Mouse (Mus musculus) limb, embryonic 14.5 days (tissue): Measurements from ENCODE around the gene Pirt. TPM values are rescaled to one million over a fixed set of nuclear protein-coding genes. Genes with fewer than 3 reads are reported as not detected.

ENCODE experiments used
- ATAC-seq: fragments of 200-750 bp; cut with Nextera tagmentation; 2 replicates; pipeline ENCODE4 v1.8.0; 2017; ENCODE audit warnings: low read depth, moderate number of reproducible peaks, moderate TSS enrichment; ENCODE audit not compliant: low FRiP score
- DNase-seq: peaks from one replicate; pipeline ENCODE4 v3.0.0-alpha.2; 2015; ENCODE audit warnings: low spot score
- H3K27ac ChIP-seq: fragments of 300-500 bp; sonication (generic); replicated peaks from 2 replicates; pipeline ENCODE4 v1.5.1; 2014; ENCODE audit warnings: low read depth, mild to moderate bottlenecking, low read length, moderate library complexity, mixed read lengths
- H3K27me3 ChIP-seq: fragments of 300-500 bp; sonication (generic); 2 replicates; pipeline ENCODE4 v1.6.1; 2014; ENCODE audit warnings: low read length, mixed read lengths; ENCODE audit not compliant: control insufficient read depth, insufficient read depth
- H3K36me3 ChIP-seq: fragments of 300-500 bp; sonication (generic); 2 replicates; pipeline ENCODE4 v1.6.1; 2014; ENCODE audit warnings: mild to moderate bottlenecking, low read length, moderate library complexity, mixed read lengths; ENCODE audit not compliant: control insufficient read depth, insufficient read depth
- H3K4me1 ChIP-seq: fragments of 300-500 bp; sonication (generic); 2 replicates; pipeline ENCODE4 v1.6.1; 2014; ENCODE audit warnings: antibody characterized with exemption, low read length, mixed read lengths; ENCODE audit not compliant: control insufficient read depth, insufficient read depth
- H3K4me2 ChIP-seq: fragments of 300-500 bp; sonication (generic); replicated peaks from 2 replicates; pipeline ENCODE4 v1.6.1; 2014; ENCODE audit warnings: low read depth, mild to moderate bottlenecking, low read length, moderate library complexity; ENCODE audit not compliant: severe bottlenecking
- H3K4me3 ChIP-seq: fragments of 300-500 bp; sonication (generic); replicated peaks from 2 replicates; pipeline ENCODE4 v1.5.1; 2014; ENCODE audit warnings: low read length
- H3K9ac ChIP-seq: fragments of 300-500 bp; sonication (generic); 2 replicates; pipeline ENCODE4 v1.6.1; 2014; ENCODE audit warnings: mild to moderate bottlenecking, low read depth, low read length, moderate library complexity; ENCODE audit not compliant: severe bottlenecking
- H3K9me3 ChIP-seq: fragments of 300-500 bp; sonication (generic); 2 replicates; pipeline ENCODE4 v1.6.1; 2016; ENCODE audit warnings: low read length; ENCODE audit not compliant: control insufficient read depth
- POLR2A ChIP-seq: fragments of 200-500 bp; IDR thresholded peaks from 2 replicates; pipeline ENCODE4 v1.8.0; 2012; ENCODE audit warnings: inconsistent platforms, mild to moderate bottlenecking, moderate library complexity, borderline replicate concordance; ENCODE audit not compliant: insufficient read depth, insufficient read length; ENCODE audit errors: extremely low read depth
- WGBS: fragments of 180-500 bp; shearing (Covaris S2); extraction: QIAGEN DNeasy Blood & Tissue Kit; methylation state at CpG from one replicate; pipeline ENCODE4 v1.1.7; 2014; 5-methylcytosine and 5-hydroxymethylcytosine counted together
- polyA plus RNA-seq, 2 experiments: library from polyadenylated mRNA; depleted of rRNA in 1 of 2; stranded (reverse) in 1 of 2; unstranded in 1 of 2; fragments of >200 nt; fragmentation: Nextera tagmentation in 1 of 2; extraction: Ambion mirVana in 1 of 2; gene quantifications; 2 replicates each; pipeline versions ENCODE4 v1.2.1 to v1.2.3; 2012 to 2014

Gene Pirt
- polyA plus RNA-seq, 2 experiments = 0.18 to 0.23 TPM

- H3K9ac ChIP-seq = no peak overlapping the region
- no peaks in the 10 kb centered on the region for H3K9me3 ChIP-seq
- no peak overlapping the region for H3K27ac ChIP-seq
- no peaks in the 10 kb centered on the region for H3K27me3 ChIP-seq
- H3K36me3 ChIP-seq = no peaks in the 10 kb centered on the region
- no peaks in the 10 kb centered on the region for H3K4me1 ChIP-seq
- TF ChIP-seq POLR2A = no peak
- no peak for ATAC-seq
- H3K4me2 ChIP-seq = no peak overlapping the region
- no peak overlapping the region for H3K4me3 ChIP-seq
- WGBS = 81% methylated on average over 9 of the region's 9 CpGs
- no peak for DNase-seq
These were observed 21.2 kb downstream of the Pirt start for GRCm38 (mm10) chr11:66932827-66933599.

- H3K27me3 ChIP-seq = no peaks in the 10 kb centered on the region
- H3K9me3 ChIP-seq = no peaks in the 10 kb centered on the region
- 72% methylated on average over 7 of the region's 7 CpGs for WGBS
- H3K4me3 ChIP-seq = no peak overlapping the region
- no peak overlapping the region for H3K9ac ChIP-seq
- H3K4me2 ChIP-seq = no peak overlapping the region
- DNase-seq (no peak), ATAC-seq (no peak)
- no peaks in the 10 kb centered on the region for H3K4me1 ChIP-seq
- no peak overlapping the region for H3K27ac ChIP-seq
- no peaks in the 10 kb centered on the region for H3K36me3 ChIP-seq
- no peak for TF ChIP-seq POLR2A
These were observed 22.8 kb downstream of the Pirt start for GRCm38 (mm10) chr11:66934428-66935173.

- Histone ChIP-seq H3K4me3 (no peak overlapping the region), H3K27me3 (no peaks in the 10 kb centered on the region), H3K27ac (no peak overlapping the region), H3K9ac (no peak overlapping the region), H3K4me1 (no peaks in the 10 kb centered on the region), H3K9me3 (no peaks in the 10 kb centered on the region), H3K36me3 (no peaks in the 10 kb centered on the region), H3K4me2 (no peak overlapping the region)
- ATAC-seq (no peak), DNase-seq (no peak)
- no peak for TF ChIP-seq POLR2A
- 87% methylated on average over 5 of the region's 5 CpGs for WGBS
These were observed 30.2 kb downstream of the Pirt start for GRCm38 (mm10) chr11:66942011-66942410.

- no peak overlapping the region for H3K4me3 ChIP-seq
- H3K27ac ChIP-seq = no peak overlapping the region
- no peak for TF ChIP-seq POLR2A
- WGBS = 52% methylated on average over 2 of the region's 2 CpGs
- no peaks in the 10 kb centered on the region for H3K4me1 ChIP-seq
- no peak for ATAC-seq
- DNase-seq = no peak
- H3K9ac ChIP-seq = no peak overlapping the region
- no peaks in the 10 kb centered on the region for H3K27me3 ChIP-seq
- no peak overlapping the region for H3K4me2 ChIP-seq
- H3K9me3 ChIP-seq = no peaks in the 10 kb centered on the region
- no peaks in the 10 kb centered on the region for H3K36me3 ChIP-seq
These were observed 33.5 kb downstream of the Pirt start for GRCm38 (mm10) chr11:66945224-66945767.

GRCm38 (mm10) chr11:66946521-66946920 is 34.7 kb downstream of the Pirt start:
- Histone ChIP-seq H3K36me3 (no peaks in the 10 kb centered on the region), H3K27ac (no peak overlapping the region), H3K4me2 (no peak overlapping the region), H3K4me1 (no peaks in the 10 kb centered on the region), H3K27me3 (no peaks in the 10 kb centered on the region), H3K4me3 (no peak overlapping the region), H3K9me3 (no peaks in the 10 kb centered on the region), H3K9ac (no peak overlapping the region)
- no peak for DNase-seq
- WGBS = 62% methylated on average over 6 of the region's 6 CpGs
- TF ChIP-seq POLR2A = no peak
- ATAC-seq = no peak
